Mouse (Mus musculus) embryonic facial prominence, embryonic 14.5 days (tissue): ENCODE measurements around the gene Wdr18. TPM values are rescaled to one million over a fixed set of nuclear protein-coding genes. Genes with fewer than 3 reads are reported as not detected.
A peak's percentile ranks its signal among the peaks of the same experiment; 100 is the strongest.

Experiments used
- ATAC-seq: fragments of 200-750 bp; cut with Nextera tagmentation; 2 replicates; pipeline ENCODE4 v1.8.0; 2017; ENCODE audit warnings: low read depth, moderate number of reproducible peaks, moderate TSS enrichment
- DNase-seq: peaks from one replicate; pipeline ENCODE4 v3.0.0-alpha.2; 2015; ENCODE audit warnings: low spot score
- H3K27ac ChIP-seq: fragments of 300-500 bp; sonication (generic); replicated peaks from 2 replicates; pipeline ENCODE4 v1.5.1; 2014; ENCODE audit warnings: low read depth, mild to moderate bottlenecking, low read length, moderate library complexity
- H3K27me3 ChIP-seq: fragments of 300-500 bp; sonication (generic); replicated peaks from 2 replicates; pipeline ENCODE4 v1.6.1; 2014; ENCODE audit warnings: low read length; ENCODE audit not compliant: control insufficient read depth, insufficient read depth
- H3K36me3 ChIP-seq: fragments of 300-500 bp; sonication (generic); 2 replicates; pipeline ENCODE4 v1.6.1; 2014; ENCODE audit warnings: low read length, mixed read lengths; ENCODE audit not compliant: control insufficient read depth, insufficient read depth
- H3K4me1 ChIP-seq: fragments of 300-500 bp; sonication (generic); 2 replicates; pipeline ENCODE4 v1.6.1; 2014; ENCODE audit warnings: antibody characterized with exemption, low read length; ENCODE audit not compliant: control insufficient read depth, insufficient read depth
- H3K4me2 ChIP-seq: fragments of 300-500 bp; sonication (generic); 2 replicates; pipeline ENCODE4 v1.6.1; 2014; ENCODE audit warnings: low read depth, mild to moderate bottlenecking, low read length, moderate library complexity, mixed read lengths
- H3K4me3 ChIP-seq: fragments of 300-500 bp; sonication (generic); 2 replicates; pipeline ENCODE4 v1.5.1; 2014; ENCODE audit warnings: low read depth, mild to moderate bottlenecking, low read length
- H3K9ac ChIP-seq: fragments of 300-500 bp; sonication (generic); 2 replicates; pipeline ENCODE4 v1.6.1; 2014; ENCODE audit warnings: low read depth, mild to moderate bottlenecking, low read length, moderate library complexity, mixed read lengths
- H3K9me3 ChIP-seq: fragments of 300-500 bp; sonication (generic); 2 replicates; pipeline ENCODE4 v1.6.1; 2016; ENCODE audit warnings: low read length; ENCODE audit not compliant: control insufficient read depth
- WGBS: fragments of 180-500 bp; shearing (Covaris S2); extraction: QIAGEN DNeasy Blood & Tissue Kit; methylation state at CpG from one replicate; pipeline ENCODE4 v1.1.7; 2014; 5-methylcytosine and 5-hydroxymethylcytosine counted together
- polyA plus RNA-seq: library from polyadenylated mRNA; unstranded; fragments of >200 nt; fragmentation: Nextera tagmentation; extraction: Ambion mirVana; gene quantifications from 2 replicates; pipeline ENCODE4 v1.2.1, GENCODE M21; 2014

The Wdr18 gene
- polyA plus RNA-seq, 1 experiment from 2014 or later = 97.4 TPM

GRCm38 (mm10) chr10:79937775-79938526, 22.0 kb upstream of the Wdr18 start:
- Histone ChIP-seq H3K9ac (no peak overlapping the region), H3K4me3 (no peak overlapping the region), H3K4me1 (peaks cover 11% of the 10 kb centered on the region), H3K27me3 (no peaks in the 10 kb centered on the region), H3K27ac (no peak overlapping the region), H3K9me3 (no peaks in the 10 kb centered on the region), H3K36me3 (peaks cover 41% of the 10 kb centered on the region), H3K4me2 (no peak overlapping the region)
- ATAC-seq = no peak
- no peak for DNase-seq
- WGBS = 60% methylated on average over 11 of the region's 11 CpGs

- Histone ChIP-seq H3K4me1 (peaks cover 15% of the 10 kb centered on the region), H3K27me3 (no peaks in the 10 kb centered on the region), H3K27ac (no peak overlapping the region), H3K9ac (no peak overlapping the region), H3K36me3 (peaks cover 27% of the 10 kb centered on the region), H3K9me3 (no peaks in the 10 kb centered on the region), H3K4me2 (no peak overlapping the region), H3K4me3 (no peak overlapping the region)
- no peak for ATAC-seq
- 47% methylated on average over 7 of the region's 7 CpGs for WGBS
- no peak for DNase-seq
These were observed 19.2 kb upstream of the Wdr18 start for GRCm38 (mm10) chr10:79940749-79941148.

GRCm38 (mm10) chr10:79942988-79943387, 17.0 kb upstream of the Wdr18 start:
- H3K27me3 ChIP-seq = no peaks in the 10 kb centered on the region
- no peak overlapping the region for H3K9ac ChIP-seq
- H3K4me3 ChIP-seq = no peak overlapping the region
- peaks cover 22% of the 10 kb centered on the region for H3K36me3 ChIP-seq
- 86% methylated on average over 1 of the region's 1 CpGs for WGBS
- no peak overlapping the region for H3K27ac ChIP-seq
- H3K4me2 ChIP-seq = no peak overlapping the region
- H3K9me3 ChIP-seq = no peaks in the 10 kb centered on the region
- no peak for ATAC-seq
- no peak for DNase-seq
- H3K4me1 ChIP-seq = peaks cover 14% of the 10 kb centered on the region

GRCm38 (mm10) chr10:79943471-79943901, 16.5 kb upstream of the Wdr18 start:
- no peak overlapping the region for H3K9ac ChIP-seq
- no peak for DNase-seq
- H3K4me2 ChIP-seq = no peak overlapping the region
- no peak overlapping the region for H3K27ac ChIP-seq
- peaks cover 22% of the 10 kb centered on the region for H3K36me3 ChIP-seq
- H3K4me3 ChIP-seq = no peak overlapping the region
- H3K27me3 ChIP-seq = no peaks in the 10 kb centered on the region
- H3K4me1 ChIP-seq = peaks cover 14% of the 10 kb centered on the region
- no peaks in the 10 kb centered on the region for H3K9me3 ChIP-seq
- 71% methylated on average over 8 of the region's 9 CpGs for WGBS
- ATAC-seq = no peak

GRCm38 (mm10) chr10:79945507-79946234, 14.3 kb upstream of the Wdr18 start:
- peak overlapping the region; percentile 40; the same call in 1 of the 2 replicates for H3K9ac ChIP-seq
- DNase-seq = peak; percentile 85
- peaks cover 14% of the 10 kb centered on the region for H3K4me1 ChIP-seq
- peak overlapping the region; percentile 68 for H3K27ac ChIP-seq
- no peaks in the 10 kb centered on the region for H3K9me3 ChIP-seq
- H3K36me3 ChIP-seq = peaks cover 39% of the 10 kb centered on the region
- no peaks in the 10 kb centered on the region for H3K27me3 ChIP-seq
- peak overlapping the region; percentile 19 for H3K4me2 ChIP-seq
- 28% methylated on average over 14 of the region's 16 CpGs for WGBS
- no peak overlapping the region for H3K4me3 ChIP-seq
- ATAC-seq = peak; percentile 76

GRCm38 (mm10) chr10:79946752-79947322, 13.1 kb upstream of the Wdr18 start:
- Histone ChIP-seq H3K27ac (peak overlapping the region; percentile 52; the same call in 1 of the 2 replicates), H3K4me2 (peak overlapping the region; percentile 14; the same call in 1 of the 2 replicates), H3K4me3 (no peak overlapping the region), H3K9me3 (no peaks in the 10 kb centered on the region), H3K9ac (no peak overlapping the region), H3K4me1 (peaks cover 14% of the 10 kb centered on the region), H3K27me3 (no peaks in the 10 kb centered on the region), H3K36me3 (peaks cover 43% of the 10 kb centered on the region)
- WGBS = 34% methylated on average over 4 of the region's 7 CpGs
- DNase-seq (peak; percentile 60), ATAC-seq (no peak)

GRCm38 (mm10) chr10:79947502-79947901, 12.4 kb upstream of the Wdr18 start:
- Histone ChIP-seq H3K4me1 (peaks cover 14% of the 10 kb centered on the region), H3K27me3 (no peaks in the 10 kb centered on the region), H3K9me3 (no peaks in the 10 kb centered on the region), H3K4me3 (no peak overlapping the region), H3K9ac (no peak overlapping the region), H3K4me2 (no peak overlapping the region), H3K27ac (no peak overlapping the region), H3K36me3 (peaks cover 43% of the 10 kb centered on the region)
- 76% methylated on average over 6 of the region's 6 CpGs for WGBS
- ATAC-seq = no peak
- DNase-seq = no peak

- peaks cover 12% of the 10 kb centered on the region for H3K4me1 ChIP-seq
- H3K9me3 ChIP-seq = no peaks in the 10 kb centered on the region
- no peak overlapping the region for H3K9ac ChIP-seq
- no peak overlapping the region for H3K4me2 ChIP-seq
- peaks cover 49% of the 10 kb centered on the region for H3K36me3 ChIP-seq
- no peak for ATAC-seq
- 86% methylated on average over 4 of the region's 4 CpGs for WGBS
- no peak for DNase-seq
- H3K4me3 ChIP-seq = no peak overlapping the region
- no peak overlapping the region for H3K27ac ChIP-seq
- H3K27me3 ChIP-seq = no peaks in the 10 kb centered on the region
These were observed 10.1 kb upstream of the Wdr18 start for GRCm38 (mm10) chr10:79949873-79950272.
